Mouse (Mus musculus) spleen, adult 2 months (tissue): ENCODE measurements at regions not wholly inside any gene's neighbourhood (a gene's known extent, or its start where the extent isn't known, plus 50 kb on each side); places are given as distances from the start of the nearest gene placed in this dataset.

Experiments
- CTCF ChIP-seq: fragments of 200-500 bp; IDR thresholded peaks from 2 replicates; pipeline ENCODE4 v1.5.1; 2011; ENCODE audit warnings: mild to moderate bottlenecking, inconsistent platforms; ENCODE audit not compliant: insufficient read depth, insufficient read length, insufficient replicate concordance; ENCODE audit errors: extremely low read depth
- POLR2A ChIP-seq: fragments of 200-500 bp; IDR thresholded peaks from 2 replicates; pipeline ENCODE4 v1.6.1; 2011; ENCODE audit warnings: low read depth, low read length, inconsistent platforms

DNA sequence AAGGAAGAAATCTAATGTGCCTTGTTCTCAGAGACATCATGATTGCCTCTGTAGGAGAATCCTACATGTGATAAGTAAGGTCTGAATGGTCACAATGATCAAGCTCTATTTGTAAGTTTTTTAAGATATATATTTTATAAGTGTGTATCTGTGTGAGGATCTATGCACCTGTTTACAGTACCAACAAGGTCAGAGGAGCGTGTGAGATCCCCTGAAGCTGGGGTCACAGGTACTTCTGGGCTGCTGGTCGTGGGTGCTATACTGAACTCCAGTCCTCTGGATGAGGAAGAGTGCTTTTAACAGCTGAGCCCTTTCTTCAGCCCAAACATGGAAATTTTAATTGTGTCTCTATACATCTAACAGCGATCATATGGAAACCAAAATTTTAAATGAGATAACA lies 181.1 kb upstream of the Topaz1 start:
- TF ChIP-seq POLR2A (no peak), CTCF (no peak)
